Mouse (Mus musculus): ENCODE measurements at regions not wholly inside any gene's neighbourhood (a gene's known extent, or its start where the extent isn't known, plus 50 kb on each side); places are given as distances from the start of the nearest gene placed in this dataset.

DNA sequence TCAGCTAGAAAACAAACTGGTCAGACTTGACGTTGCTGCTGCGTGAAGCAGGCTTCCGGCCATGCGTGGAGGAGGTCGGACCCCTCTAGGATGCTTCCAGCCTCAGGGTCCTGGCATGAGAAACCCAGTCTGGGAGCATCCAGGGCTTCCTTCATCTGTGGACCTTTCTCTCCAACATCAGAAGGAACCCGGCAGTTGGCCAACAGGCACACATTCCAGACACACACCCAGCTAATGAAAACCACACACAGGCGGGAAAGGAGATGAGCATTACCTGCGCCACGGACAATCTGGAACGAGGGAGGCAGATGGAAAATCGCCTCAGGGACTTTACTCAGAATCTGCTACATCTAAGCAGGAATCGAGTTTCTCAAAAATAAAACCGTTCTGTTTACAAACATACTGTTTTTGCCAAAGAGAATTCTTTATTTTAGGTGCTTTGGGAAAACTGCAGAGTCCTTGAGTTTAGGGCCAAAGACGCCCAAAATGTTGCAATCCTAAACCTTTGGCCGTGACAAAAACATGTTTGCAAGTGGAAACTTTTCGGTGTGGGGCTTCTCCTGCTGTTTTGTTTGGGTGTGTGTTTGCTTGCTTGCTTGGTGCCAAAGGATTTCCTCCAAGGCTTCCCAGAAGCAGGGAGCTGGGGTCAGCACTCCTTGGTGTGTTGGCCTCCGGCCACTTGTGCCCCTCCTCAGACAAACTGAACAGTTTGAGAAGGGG, 147.0 kb downstream of the Setd4 start:
- H3K4me1 ChIP-seq: peaks cover 38% of the 10 kb centered on the region
- H3K4me3 ChIP-seq: no peak overlapping the region
- H3K27me3 ChIP-seq: peaks cover 26% of the 10 kb centered on the region
- H3K9me3 ChIP-seq: no peaks in the 10 kb centered on the region
- 55% methylated on average over 17 of the region's 17 CpGs for WGBS
- no peak for ATAC-seq (ENCODE audit: low FRiP score, low read depth)
- no peak overlapping the region for H3K4me2 ChIP-seq (replicated peaks)
- H3K27ac ChIP-seq: no peak overlapping the region
- H3K36me3 ChIP-seq: no peaks in the 10 kb centered on the region
- H3K9ac ChIP-seq: no peak overlapping the region

DNA sequence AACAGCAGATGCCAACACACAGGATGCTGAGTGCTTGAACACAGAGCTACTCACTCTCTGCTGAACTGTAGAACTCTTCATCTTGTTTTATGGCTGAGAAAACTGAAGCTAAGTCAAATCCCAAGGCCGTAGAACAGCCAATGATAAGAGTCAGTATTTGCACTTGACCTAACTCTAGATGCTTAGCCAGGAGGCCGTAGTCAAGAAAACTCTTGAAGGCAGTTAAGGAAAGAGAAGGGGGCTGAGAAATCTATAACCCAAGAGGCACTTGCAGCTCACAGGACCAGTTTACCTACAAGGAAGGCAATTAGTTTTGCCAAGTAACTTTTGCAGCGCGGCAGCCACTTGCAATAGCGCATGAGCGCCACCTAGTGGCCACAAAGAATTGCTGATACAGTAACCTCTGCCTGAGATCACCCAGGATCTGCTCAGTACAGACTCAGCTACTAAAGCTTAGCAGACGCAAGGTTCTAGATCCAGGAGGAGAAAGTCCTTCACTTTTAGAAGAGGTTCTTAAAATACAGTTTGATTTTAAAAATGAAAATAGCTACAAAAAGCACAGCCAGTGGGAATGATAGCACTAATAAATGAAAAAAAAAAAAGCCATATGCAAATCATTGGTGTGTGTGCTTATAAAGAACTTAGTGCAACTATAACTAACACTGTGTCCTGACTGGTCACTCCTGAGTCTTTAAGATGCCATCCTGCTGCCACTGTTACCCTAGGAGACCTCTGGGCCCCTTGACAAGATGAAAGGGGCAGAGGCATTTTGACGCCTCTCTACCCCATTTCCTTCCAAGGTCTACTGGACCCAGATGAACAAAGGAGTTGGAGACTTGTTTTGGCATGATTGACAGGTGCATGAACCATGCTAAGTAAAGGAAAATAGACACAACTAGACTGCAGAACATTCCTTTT, 149.5 kb downstream of the Setd4 start:
- Histone ChIP-seq H3K4me3 (no peak overlapping the region), H3K27me3 (peaks cover 25% of the 10 kb centered on the region), H3K27ac (no peak overlapping the region), H3K36me3 (no peaks in the 10 kb centered on the region), H3K4me2 (replicated peaks) (no peak overlapping the region), H3K9ac (no peak overlapping the region), H3K4me1 (peaks cover 37% of the 10 kb centered on the region), H3K9me3 (no peaks in the 10 kb centered on the region)
- WGBS: 23% methylated on average over 8 of the region's 8 CpGs
- ATAC-seq (ENCODE audit: low FRiP score, low read depth): no peak

DNA sequence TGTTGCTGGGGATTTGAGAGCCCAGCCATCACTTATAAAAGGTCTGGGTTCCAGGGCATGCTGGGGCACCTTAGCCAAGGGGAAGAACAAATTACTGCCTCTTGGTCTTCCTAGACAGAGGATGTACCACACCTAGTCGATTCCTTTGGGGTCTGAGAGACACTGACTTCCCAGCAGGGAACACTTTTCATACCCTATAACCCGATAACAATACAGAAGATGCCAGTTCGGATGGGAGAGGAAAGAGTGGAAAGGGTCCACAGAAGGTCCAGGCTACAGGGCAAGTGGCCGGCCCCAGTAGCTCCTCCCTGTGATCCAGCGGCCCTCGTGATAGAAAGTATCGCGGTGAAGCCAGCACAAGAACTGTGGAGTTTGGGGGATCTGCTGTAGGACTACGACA, 150.8 kb downstream of the Setd4 start:
- Histone ChIP-seq H3K4me2 (replicated peaks) (no peak overlapping the region), H3K27ac (no peak overlapping the region), H3K4me1 (peaks cover 34% of the 10 kb centered on the region), H3K9me3 (no peaks in the 10 kb centered on the region), H3K9ac (no peak overlapping the region), H3K36me3 (no peaks in the 10 kb centered on the region), H3K27me3 (peaks cover 27% of the 10 kb centered on the region), H3K4me3 (no peak overlapping the region)
- 78% methylated on average over 9 of the region's 9 CpGs for WGBS
- ATAC-seq (ENCODE audit: low FRiP score, low read depth): no peak

DNA sequence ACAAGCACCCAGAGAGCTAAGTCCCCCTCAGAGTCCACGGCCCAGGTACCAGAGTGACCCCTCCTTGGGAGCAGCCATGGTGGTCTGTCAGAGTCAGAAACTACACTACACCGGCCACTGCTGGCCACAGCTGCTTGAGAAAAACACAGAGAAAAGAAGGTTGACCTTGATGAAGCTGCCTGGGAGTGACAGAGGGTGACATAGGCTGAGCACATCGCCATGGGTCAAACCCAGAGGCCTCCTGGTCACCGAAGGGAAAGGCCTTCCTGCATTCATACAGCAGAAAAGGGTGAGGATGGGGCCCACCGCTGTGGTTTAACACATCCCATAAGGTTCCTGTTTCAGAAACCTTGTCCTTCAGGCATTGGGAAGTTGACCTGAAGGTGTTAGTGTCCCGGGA, 153.0 kb downstream of the Setd4 start:
- WGBS: 81% methylated on average over 6 of the region's 6 CpGs
- H3K9ac ChIP-seq: no peak overlapping the region
- no peak overlapping the region for H3K27ac ChIP-seq
- H3K4me2 ChIP-seq (replicated peaks): no peak overlapping the region
- no peak for ATAC-seq (ENCODE audit: low FRiP score, low read depth)
- no peaks in the 10 kb centered on the region for H3K36me3 ChIP-seq
- H3K4me1 ChIP-seq: peaks cover 35% of the 10 kb centered on the region
- H3K4me3 ChIP-seq: no peak overlapping the region
- H3K9me3 ChIP-seq: no peaks in the 10 kb centered on the region
- peaks cover 30% of the 10 kb centered on the region for H3K27me3 ChIP-seq

DNA sequence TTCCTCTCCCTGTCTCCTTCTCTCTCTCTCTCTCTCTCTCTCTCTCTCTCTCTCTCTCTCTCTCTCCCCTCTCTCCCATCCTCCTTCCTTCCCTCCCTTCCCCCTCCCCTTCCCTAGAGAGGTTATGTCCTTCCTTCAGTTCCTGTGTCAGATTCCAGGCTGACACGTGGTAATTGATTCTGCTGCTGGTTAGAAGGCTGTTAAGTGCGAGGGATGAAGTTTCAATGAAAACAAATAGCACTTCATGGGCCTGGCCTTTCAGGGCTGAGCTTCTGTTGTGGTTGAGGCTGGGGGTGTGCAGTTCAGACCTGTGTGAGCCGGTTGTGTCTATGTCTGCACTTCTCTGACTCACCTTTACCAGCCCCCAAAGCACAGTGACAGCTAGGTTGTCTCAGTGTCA, 153.9 kb downstream of the Setd4 start:
- no peak for ATAC-seq (ENCODE audit: low FRiP score, low read depth)
- Histone ChIP-seq H3K27me3 (peaks cover 31% of the 10 kb centered on the region), H3K4me3 (no peak overlapping the region), H3K4me2 (replicated peaks) (no peak overlapping the region), H3K4me1 (peaks cover 35% of the 10 kb centered on the region), H3K9me3 (no peaks in the 10 kb centered on the region), H3K9ac (no peak overlapping the region), H3K36me3 (no peaks in the 10 kb centered on the region), H3K27ac (no peak overlapping the region)
- 4% methylated on average over 3 of the region's 3 CpGs for WGBS

DNA sequence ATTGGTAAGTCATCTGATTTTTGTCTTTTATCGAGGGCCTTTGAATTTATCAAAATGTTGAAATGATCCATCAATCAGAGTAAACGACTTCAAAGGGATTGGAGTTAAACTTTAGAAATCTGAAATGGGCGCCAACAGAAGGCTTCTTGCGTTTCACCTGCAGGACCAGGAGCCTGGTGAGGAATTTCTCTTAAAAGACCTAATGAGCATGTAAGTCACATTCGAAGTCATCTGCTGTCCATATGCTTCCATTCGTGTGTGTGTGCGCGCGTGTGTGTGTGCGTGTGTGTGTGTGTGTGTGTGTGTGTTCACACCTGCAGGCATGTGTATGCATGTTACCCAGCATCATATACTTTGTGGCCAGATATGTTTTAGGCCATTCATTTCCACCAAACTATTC, 155.7 kb downstream of the Setd4 start:
- H3K27me3 ChIP-seq: peaks cover 30% of the 10 kb centered on the region
- no peak for ATAC-seq (ENCODE audit: low FRiP score, low read depth)
- peaks cover 33% of the 10 kb centered on the region for H3K4me1 ChIP-seq
- 50% methylated on average over 10 of the region's 10 CpGs for WGBS
- no peaks in the 10 kb centered on the region for H3K36me3 ChIP-seq
- peaks cover 5% of the 10 kb centered on the region; the same call in 1 of the 2 replicates for H3K9me3 ChIP-seq
- no peak overlapping the region for H3K4me2 ChIP-seq (replicated peaks)
- H3K27ac ChIP-seq: no peak overlapping the region
- no peak overlapping the region for H3K4me3 ChIP-seq
- no peak overlapping the region for H3K9ac ChIP-seq

DNA sequence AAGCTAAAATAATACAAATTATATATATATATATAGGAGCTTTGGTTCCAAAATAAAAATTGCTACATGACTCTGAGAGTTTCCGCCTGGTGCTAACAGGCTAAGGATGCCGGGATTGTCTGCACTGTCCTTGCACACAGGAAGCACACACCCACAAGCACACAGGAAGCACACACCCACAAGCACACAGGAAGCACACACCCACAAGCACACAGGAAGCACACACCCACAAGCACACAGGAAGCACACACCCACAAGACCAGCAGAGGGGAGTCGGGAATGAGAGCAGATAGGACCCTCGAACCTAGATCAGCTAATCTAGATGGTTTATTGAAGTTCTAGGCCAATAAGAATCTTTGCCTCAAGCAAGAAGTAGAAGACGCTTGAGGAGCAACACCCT, 156.9 kb downstream of the Setd4 start:
- no peak overlapping the region for H3K4me2 ChIP-seq (replicated peaks)
- no peak overlapping the region for H3K4me3 ChIP-seq
- H3K27me3 ChIP-seq: peaks cover 20% of the 10 kb centered on the region
- peaks cover 5% of the 10 kb centered on the region; the same call in 1 of the 2 replicates for H3K9me3 ChIP-seq
- 85% methylated on average over 5 of the region's 5 CpGs for WGBS
- H3K27ac ChIP-seq: no peak overlapping the region
- H3K9ac ChIP-seq: no peak overlapping the region
- H3K36me3 ChIP-seq: no peaks in the 10 kb centered on the region
- no peak for ATAC-seq (ENCODE audit: low FRiP score, low read depth)
- H3K4me1 ChIP-seq: peaks cover 45% of the 10 kb centered on the region

DNA sequence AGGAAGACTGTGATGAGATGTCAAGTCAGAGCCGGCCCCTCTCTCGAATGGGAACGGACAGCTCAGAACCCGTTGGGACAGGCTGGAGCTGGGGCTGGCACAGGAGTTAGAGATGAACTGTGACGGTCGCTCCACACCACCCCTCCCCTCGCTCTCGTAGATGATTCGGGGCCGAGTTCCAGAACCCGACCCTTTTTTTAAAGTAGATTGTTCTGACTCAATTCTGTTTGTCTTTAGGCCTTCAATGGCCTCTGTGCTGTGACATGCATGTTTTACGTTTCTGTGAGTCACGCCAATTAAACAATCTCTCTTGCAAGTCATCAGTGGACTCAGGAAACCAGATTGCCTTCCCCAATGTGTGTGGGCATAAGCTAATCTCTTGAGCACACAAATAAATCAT, 157.7 kb downstream of the Setd4 start:
- H3K9ac ChIP-seq: no peak overlapping the region
- H3K27ac ChIP-seq: no peak overlapping the region
- H3K4me1 ChIP-seq: peaks cover 47% of the 10 kb centered on the region
- peaks cover 5% of the 10 kb centered on the region; the same call in 1 of the 2 replicates for H3K9me3 ChIP-seq
- no peak overlapping the region for H3K4me3 ChIP-seq
- WGBS: 73% methylated on average over 13 of the region's 13 CpGs
- no peaks in the 10 kb centered on the region for H3K36me3 ChIP-seq
- no peak for ATAC-seq (ENCODE audit: low FRiP score, low read depth)
- H3K4me2 ChIP-seq (replicated peaks): no peak overlapping the region
- peaks cover 15% of the 10 kb centered on the region for H3K27me3 ChIP-seq

DNA sequence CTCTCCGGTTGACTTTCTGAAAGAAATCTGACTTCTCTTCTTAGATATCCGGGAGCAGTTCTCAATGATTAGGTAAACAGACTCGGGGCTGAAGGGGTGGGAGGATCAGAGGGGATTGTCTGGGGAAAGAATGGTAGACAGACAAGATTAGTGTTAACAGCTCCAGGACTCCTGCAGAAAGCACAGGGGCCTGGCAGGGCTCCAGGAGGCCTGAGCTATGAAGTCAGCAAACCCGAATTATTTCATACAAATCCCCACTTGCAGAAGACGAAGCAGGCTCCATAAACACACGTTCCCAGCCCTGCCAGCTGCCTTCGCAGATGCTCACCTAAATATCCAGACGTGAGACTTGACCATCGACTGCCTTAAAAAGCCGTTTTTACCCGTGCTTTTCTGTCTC, 161.0 kb downstream of the Setd4 start:
- Histone ChIP-seq H3K4me2 (replicated peaks) (peak overlapping the region; percentile 16; the same call in 1 of the 2 replicates), H3K9me3 (peaks cover 5% of the 10 kb centered on the region; the same call in 1 of the 2 replicates), H3K4me3 (no peak overlapping the region), H3K36me3 (no peaks in the 10 kb centered on the region), H3K9ac (no peak overlapping the region), H3K27me3 (peaks cover 16% of the 10 kb centered on the region), H3K4me1 (peaks cover 34% of the 10 kb centered on the region), H3K27ac (no peak overlapping the region; the same call in 1 of the 2 replicates)
- WGBS: 14% methylated on average over 11 of the region's 11 CpGs
- no peak for ATAC-seq (ENCODE audit: low FRiP score, low read depth)

DNA sequence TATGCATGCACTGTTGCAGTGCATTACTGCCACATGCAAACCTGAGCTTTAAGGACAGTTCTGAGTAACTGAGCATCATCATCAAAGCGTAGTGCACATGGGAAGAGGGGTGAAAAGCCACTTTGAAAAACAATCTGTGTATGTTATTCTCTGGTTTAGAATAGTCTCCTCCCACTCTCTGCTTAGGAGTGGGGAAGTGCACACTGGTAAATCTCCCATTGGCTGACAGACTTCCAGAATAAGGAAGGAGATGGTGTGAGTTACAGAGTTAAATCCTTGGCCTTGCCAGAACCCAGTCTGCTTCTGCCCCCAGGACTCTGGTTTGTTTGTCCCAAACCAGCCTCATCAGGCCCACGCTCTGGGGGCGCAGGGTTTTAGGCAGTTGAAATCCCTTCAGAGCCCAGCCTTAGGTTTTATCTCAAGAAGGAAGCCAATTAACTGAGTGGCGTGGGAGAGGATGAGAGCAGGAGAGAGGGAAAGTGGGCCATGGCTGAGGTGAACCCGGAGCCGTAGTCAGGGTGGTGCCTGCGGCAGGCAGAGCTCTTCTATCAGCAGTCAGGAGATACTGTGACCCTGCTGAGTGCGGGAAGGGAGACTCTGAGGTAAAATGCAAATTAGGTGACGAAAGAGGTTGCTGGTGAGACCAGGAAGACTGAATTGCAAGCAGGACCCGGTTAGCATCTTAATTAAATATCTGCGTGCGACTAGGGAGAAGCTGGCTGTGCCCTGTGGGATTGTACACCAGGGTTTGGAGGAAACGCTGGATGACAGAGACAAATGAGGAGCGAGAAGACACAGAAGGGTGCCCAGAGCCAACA, 166.0 kb downstream of the Setd4 start:
- Histone ChIP-seq H3K9me3 (no peaks in the 10 kb centered on the region), H3K9ac (no peak overlapping the region), H3K4me2 (replicated peaks) (peak overlapping the region; percentile 28; the same call in 1 of the 2 replicates), H3K27me3 (peaks cover 28% of the 10 kb centered on the region), H3K27ac (no peak overlapping the region), H3K36me3 (no peaks in the 10 kb centered on the region), H3K4me3 (no peak overlapping the region), H3K4me1 (peaks cover 18% of the 10 kb centered on the region)
- no peak for ATAC-seq (ENCODE audit: low FRiP score, low read depth)
- WGBS: 18% methylated on average over 14 of the region's 14 CpGs

DNA sequence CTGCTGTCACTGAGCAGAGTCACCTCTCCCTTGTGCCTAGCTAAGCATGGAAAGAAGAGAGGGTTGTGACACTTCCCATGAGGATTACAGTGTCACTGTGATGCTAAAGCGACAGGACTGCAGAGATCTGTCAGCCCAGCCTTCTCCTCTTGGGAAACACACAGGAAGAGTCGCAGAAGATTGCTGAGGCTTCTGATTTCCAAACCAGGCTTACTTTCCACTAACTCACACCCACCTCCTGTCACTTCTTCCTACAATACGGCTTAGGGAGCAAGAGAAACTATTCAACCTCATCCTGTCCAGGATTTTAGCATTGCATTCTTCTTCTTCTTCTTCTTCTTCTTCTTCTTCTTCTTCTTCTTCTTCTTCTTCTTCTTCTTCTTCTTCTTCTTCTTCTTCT, 167.1 kb downstream of the Setd4 start:
- Histone ChIP-seq H3K27ac (no peak overlapping the region), H3K9me3 (no peaks in the 10 kb centered on the region), H3K4me3 (no peak overlapping the region), H3K4me2 (replicated peaks) (no peak overlapping the region), H3K4me1 (peaks cover 7% of the 10 kb centered on the region; the same call in 1 of the 2 replicates), H3K9ac (no peak overlapping the region), H3K27me3 (peaks cover 28% of the 10 kb centered on the region), H3K36me3 (no peaks in the 10 kb centered on the region)
- ATAC-seq (ENCODE audit: low FRiP score, low read depth): no peak
- 50% methylated on average over 3 of the region's 3 CpGs for WGBS

DNA sequence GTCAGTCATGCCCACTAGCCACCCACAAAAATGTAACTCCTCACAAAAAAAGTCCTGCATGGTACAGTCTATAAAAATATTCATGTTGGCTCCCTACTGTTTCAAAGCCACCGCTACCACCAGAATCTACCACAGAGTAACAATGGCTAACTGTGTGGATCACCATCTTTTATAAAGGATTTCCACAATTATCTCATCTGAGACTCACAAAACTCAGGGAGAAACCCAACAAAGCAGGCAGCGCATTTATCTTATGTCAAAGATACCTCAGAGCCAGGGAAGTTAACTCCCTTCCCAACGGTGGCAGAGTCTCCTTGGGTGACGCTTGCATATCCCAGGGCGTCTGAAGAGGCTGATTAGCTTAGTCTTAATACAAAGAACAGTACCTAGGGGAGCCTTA, 172.5 kb downstream of the Setd4 start:
- no peak overlapping the region for H3K4me2 ChIP-seq (replicated peaks)
- H3K27me3 ChIP-seq: peaks cover 5% of the 10 kb centered on the region
- no peak overlapping the region for H3K4me3 ChIP-seq
- no peaks in the 10 kb centered on the region for H3K4me1 ChIP-seq
- no peak for ATAC-seq (ENCODE audit: low FRiP score, low read depth)
- H3K9me3 ChIP-seq: no peaks in the 10 kb centered on the region
- no peak overlapping the region for H3K27ac ChIP-seq
- H3K9ac ChIP-seq: no peak overlapping the region
- H3K36me3 ChIP-seq: no peaks in the 10 kb centered on the region
- 80% methylated on average over 5 of the region's 5 CpGs for WGBS
